Mouse (Mus musculus) midbrain, embryonic 16.5 days (tissue): ENCODE measurements around the gene Agpat1. TPM values are rescaled to one million over a fixed set of nuclear protein-coding genes. Genes with fewer than 3 reads are reported as not detected.
A peak's percentile ranks its signal among the peaks of the same experiment; 100 is the strongest.

Experiments used
- ATAC-seq: fragments of 200-750 bp; cut with Nextera tagmentation; 2 replicates; pipeline ENCODE4 v1.8.0; 2017; ENCODE audit warnings: moderate TSS enrichment
- H3K27ac ChIP-seq: fragments of 300-500 bp; sonication (generic); 2 replicates; pipeline ENCODE4 v1.5.1; 2014; ENCODE audit warnings: mild to moderate bottlenecking, low read length, mixed read lengths
- H3K27me3 ChIP-seq: fragments of 300-500 bp; sonication (generic); 2 replicates; pipeline ENCODE4 v1.6.1; 2014; ENCODE audit warnings: low read depth, low read length, mixed read lengths; ENCODE audit not compliant: control insufficient read depth, insufficient read depth
- H3K36me3 ChIP-seq: fragments of 300-500 bp; sonication (generic); 2 replicates; pipeline ENCODE4 v1.6.1; 2014; ENCODE audit warnings: mild to moderate bottlenecking, low read length, moderate library complexity, mixed read lengths; ENCODE audit not compliant: control insufficient read depth, insufficient read depth
- H3K4me1 ChIP-seq: fragments of 300-500 bp; sonication (generic); 2 replicates; pipeline ENCODE4 v1.6.1; 2014; ENCODE audit warnings: mild to moderate bottlenecking, low read length, mixed read lengths; ENCODE audit not compliant: control insufficient read depth, insufficient read depth
- H3K4me2 ChIP-seq: fragments of 300-500 bp; sonication (generic); 2 replicates; pipeline ENCODE4 v1.6.1; 2014; ENCODE audit warnings: mild to moderate bottlenecking, low read length, mixed read lengths
- H3K4me3 ChIP-seq: fragments of 300-500 bp; sonication (generic); 2 replicates; pipeline ENCODE4 v1.5.1; 2014; ENCODE audit warnings: low read depth, mild to moderate bottlenecking, low read length, moderate library complexity, mixed read lengths
- H3K9ac ChIP-seq: fragments of 300-500 bp; sonication (generic); 2 replicates; pipeline ENCODE4 v1.6.1; 2014; ENCODE audit warnings: low read depth, low read length, mixed read lengths
- H3K9me3 ChIP-seq: fragments of 300-500 bp; sonication (generic); replicated peaks from 2 replicates; pipeline ENCODE4 v1.6.1; 2014; ENCODE audit warnings: mild to moderate bottlenecking, low read length, mixed read lengths; ENCODE audit not compliant: control insufficient read depth, poor library complexity, severe bottlenecking
- WGBS: fragments of 180-500 bp; shearing (Covaris S2); extraction: QIAGEN DNeasy Blood & Tissue Kit; methylation state at CpG from one replicate; pipeline ENCODE4 v1.1.7; 2014; 5-methylcytosine and 5-hydroxymethylcytosine counted together
- polyA plus RNA-seq: library from polyadenylated mRNA; unstranded; fragments of >200 nt; fragmentation: Nextera tagmentation; extraction: Ambion mirVana; gene quantifications from 2 replicates; pipeline ENCODE4 v1.2.1, GENCODE M21; 2015

Gene Agpat1
- polyA plus RNA-seq, 1 experiment from 2014 or later: 118 TPM

DNA sequence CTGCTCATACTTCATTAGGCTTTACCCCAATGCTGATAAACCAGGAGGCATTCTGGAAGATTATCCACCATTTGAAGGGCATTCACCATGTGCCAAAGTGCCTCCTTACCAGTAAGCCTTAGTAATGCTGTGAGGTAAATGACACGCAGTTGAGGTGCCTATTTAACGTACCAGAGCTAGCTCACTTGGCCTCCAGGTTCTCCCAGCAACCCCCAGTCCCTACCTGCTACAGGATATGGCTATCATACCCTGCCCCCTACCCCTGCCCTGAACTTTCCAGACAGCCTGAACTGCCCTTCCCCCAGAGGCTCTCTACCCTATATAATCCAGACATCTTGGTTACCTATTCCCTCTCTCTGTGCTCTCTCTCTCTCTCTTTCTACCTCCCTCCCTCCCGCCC is 15.3 kb upstream of the Agpat1 start:
- Histone ChIP-seq H3K4me3 (no peak overlapping the region), H3K9ac (no peak overlapping the region), H3K36me3 (no peaks in the 10 kb centered on the region), H3K27ac (no peak overlapping the region), H3K9me3 (no peaks in the 10 kb centered on the region), H3K4me2 (no peak overlapping the region), H3K27me3 (no peaks in the 10 kb centered on the region), H3K4me1 (peaks cover 38% of the 10 kb centered on the region)
- 67% methylated on average over 3 of the region's 3 CpGs for WGBS
- ATAC-seq: no peak

GRCm38 (mm10) chr17:34589206-34589605 is 14.9 kb upstream of the Agpat1 start:
- H3K4me2 ChIP-seq: no peak overlapping the region
- no peak overlapping the region for H3K9ac ChIP-seq
- no peaks in the 10 kb centered on the region for H3K9me3 ChIP-seq
- H3K27ac ChIP-seq: no peak overlapping the region
- H3K4me3 ChIP-seq: no peak overlapping the region
- no peaks in the 10 kb centered on the region for H3K27me3 ChIP-seq
- peaks cover 42% of the 10 kb centered on the region for H3K4me1 ChIP-seq
- no peaks in the 10 kb centered on the region for H3K36me3 ChIP-seq
- no peak for ATAC-seq
- 52% methylated on average over 7 of the region's 7 CpGs for WGBS

GRCm38 (mm10) chr17:34589681-34590101 is 14.4 kb upstream of the Agpat1 start, which contains the start of gene Gpsm3:
TSS of gene Gpsm3 (plus strand) at chr17:34589806.
- no peak within 1 kb of the TSS; the same call in 1 of the 2 replicates for H3K27ac ChIP-seq
- peaks cover 47% of the 10 kb centered on the region for H3K4me1 ChIP-seq
- 0 out of 2 replicates have a peak, but pooled peaks cover 2% of the 10 kb centered on the region for H3K36me3 ChIP-seq
- 31% methylated on average over 7 of the region's 7 CpGs for WGBS
- no peak for ATAC-seq
- H3K9me3 ChIP-seq: no peaks in the 10 kb centered on the region
- no peak within 1 kb of the TSS for H3K4me3 ChIP-seq
- peak within 1 kb of the TSS; percentile 80; the same call in 1 of the 2 replicates for H3K4me2 ChIP-seq
- H3K9ac ChIP-seq: no peak within 1 kb of the TSS
- no peaks in the 10 kb centered on the region for H3K27me3 ChIP-seq

GRCm38 (mm10) chr17:34590154-34590987 is 13.7 kb upstream of the Agpat1 start:
- Histone ChIP-seq H3K9me3 (no peaks in the 10 kb centered on the region), H3K4me1 (peaks cover 49% of the 10 kb centered on the region), H3K9ac (no peak overlapping the region; the same call in 1 of the 2 replicates), H3K27me3 (no peaks in the 10 kb centered on the region), H3K27ac (peak overlapping the region; percentile 97), H3K4me2 (peak overlapping the region; percentile 80), H3K36me3 (peaks cover 7% of the 10 kb centered on the region; the same call in 1 of the 2 replicates), H3K4me3 (no peak overlapping the region)
- no peak for ATAC-seq
- WGBS: 68% methylated on average over 15 of the region's 15 CpGs

- H3K9ac ChIP-seq: peak within 1 kb of the TSS; percentile 94
- peak within 1 kb of the TSS; percentile 69 for H3K4me3 ChIP-seq
- peaks cover 15% of the 10 kb centered on the region for H3K36me3 ChIP-seq
- WGBS: 2% methylated on average over 21 of the region's 21 CpGs
- H3K4me2 ChIP-seq: peak within 1 kb of the TSS; percentile 80
- H3K9me3 ChIP-seq: no peaks in the 10 kb centered on the region
- no peak; the same call in 1 of the 2 replicates for ATAC-seq
- H3K27ac ChIP-seq: peak within 1 kb of the TSS; percentile 97
- H3K27me3 ChIP-seq: no peaks in the 10 kb centered on the region
- H3K4me1 ChIP-seq: peaks cover 40% of the 10 kb centered on the region
These were observed 12.8 kb upstream of the Agpat1 start, which contains the start of gene Pbx2 for GRCm38 (mm10) chr17:34591029-34591993. TSS of gene Pbx2 (plus strand) at chr17:34591266.

DNA sequence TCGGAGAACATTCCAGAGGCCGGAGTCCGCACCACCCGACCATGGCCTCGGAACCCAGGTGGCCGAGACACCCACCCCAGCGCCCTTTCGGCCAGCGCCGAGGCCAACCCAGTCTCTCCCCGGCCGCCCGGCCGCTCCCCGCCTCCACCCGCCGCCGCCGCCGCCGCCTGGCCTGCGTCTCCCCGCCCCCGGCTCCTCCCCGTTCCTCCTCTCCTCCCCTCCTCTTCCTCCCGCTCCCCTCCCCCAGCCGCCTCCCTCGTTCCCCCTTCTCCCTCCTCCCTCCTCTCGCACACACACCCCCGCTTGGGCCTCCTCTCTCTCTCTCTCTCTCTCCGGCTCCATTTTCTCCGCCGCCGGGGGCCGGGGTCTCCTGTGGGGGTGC is 12.1 kb upstream of the Agpat1 start:
- peak; percentile 19 for ATAC-seq
- H3K4me3 ChIP-seq: peak overlapping the region; percentile 69
- H3K9ac ChIP-seq: peak overlapping the region; percentile 94
- WGBS: under 1% methylated on average over 19 of the region's 35 CpGs
- H3K27me3 ChIP-seq: no peaks in the 10 kb centered on the region
- H3K4me1 ChIP-seq: peaks cover 40% of the 10 kb centered on the region
- no peaks in the 10 kb centered on the region for H3K9me3 ChIP-seq
- H3K4me2 ChIP-seq: peak overlapping the region; percentile 80
- H3K27ac ChIP-seq: peak overlapping the region; percentile 97
- peaks cover 15% of the 10 kb centered on the region for H3K36me3 ChIP-seq

DNA sequence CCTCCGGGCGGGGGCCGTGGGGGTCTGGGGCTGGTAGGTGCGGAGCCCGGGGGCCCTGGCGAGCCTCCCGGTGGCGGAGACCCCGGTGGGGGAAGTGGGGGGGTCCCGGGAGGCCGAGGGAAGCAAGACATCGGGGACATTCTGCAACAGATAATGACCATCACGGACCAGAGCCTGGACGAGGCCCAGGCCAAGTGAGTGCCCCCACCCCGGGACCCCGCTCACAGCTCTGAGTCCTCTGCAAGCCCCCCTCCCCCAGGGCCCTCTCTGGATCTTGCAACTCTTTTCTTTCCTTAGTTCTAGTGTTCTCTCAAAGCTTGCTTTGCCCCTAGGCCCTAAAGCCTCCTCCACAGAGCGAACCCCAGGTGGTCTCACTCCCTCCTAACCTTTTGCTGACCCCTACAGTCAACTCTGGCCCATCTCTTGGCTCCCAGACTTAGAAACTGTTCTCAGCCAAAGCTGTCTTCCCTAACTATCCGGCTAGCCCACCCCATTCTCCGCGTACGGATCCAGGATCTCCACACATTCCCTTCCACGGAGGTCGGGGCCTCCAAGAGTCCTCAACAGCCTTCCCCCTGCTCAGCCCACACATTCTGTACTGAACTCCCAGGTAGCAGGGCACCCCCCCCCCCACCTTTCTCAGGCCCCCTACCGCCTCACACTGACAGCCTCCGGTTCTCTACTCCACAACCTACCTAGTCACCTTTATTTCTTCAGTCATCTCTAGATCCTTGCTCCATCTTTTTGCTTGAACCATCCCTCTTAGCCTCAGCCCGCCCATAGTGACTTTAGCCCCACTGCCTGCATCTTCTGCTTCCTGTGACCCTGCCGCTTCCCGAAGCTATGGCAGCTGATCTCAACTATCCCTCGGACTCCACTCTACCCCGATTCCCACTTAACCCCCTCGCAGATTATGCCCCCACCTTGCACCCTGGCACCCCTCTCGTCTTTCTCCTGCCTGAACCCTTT is 11.2 kb upstream of the Agpat1 start:
- H3K4me1 ChIP-seq: peaks cover 40% of the 10 kb centered on the region

More for the DNA sequence above, 11.2 kb upstream of the Agpat1 start:
- peak; percentile 16; the same call in 1 of the 2 replicates for ATAC-seq
- peak overlapping the region; percentile 97 for H3K27ac ChIP-seq
- peak overlapping the region; percentile 80 for H3K4me2 ChIP-seq
- peak overlapping the region; percentile 69 for H3K4me3 ChIP-seq
- H3K36me3 ChIP-seq: peaks cover 15% of the 10 kb centered on the region
- H3K9me3 ChIP-seq: no peaks in the 10 kb centered on the region
- 2% methylated on average over 31 of the region's 32 CpGs for WGBS
- H3K27me3 ChIP-seq: no peaks in the 10 kb centered on the region
- H3K9ac ChIP-seq: peak overlapping the region; percentile 94
